Mouse (Mus musculus): ENCODE data around the gene Gpnmb. TPM values are rescaled to one million over a fixed set of nuclear protein-coding genes. Genes with fewer than 3 reads are reported as not detected.

Gpnmb gene
- total RNA-seq, 2 experiments from 2014 or later: 0.80 to 37.2 TPM

GRCm38 (mm10) chr6:49028708-49029107 is 7.6 kb upstream of the Gpnmb start:
- no peak for DNase-seq (ENCODE audit: low spot score in 2 of 2)

GRCm38 (mm10) chr6:49031230-49031629 is 5.1 kb upstream of the Gpnmb start:
- DNase-seq (ENCODE audit: low spot score in 2 of 2): no peak

GRCm38 (mm10) chr6:49032783-49033182 is 3.6 kb upstream of the Gpnmb start:
- no peak for DNase-seq (ENCODE audit: low spot score in 2 of 2)

- DNase-seq (ENCODE audit: low spot score in 2 of 2): no peak
These were observed 919 bp downstream of the Gpnmb start for GRCm38 (mm10) chr6:49037268-49037662.

GRCm38 (mm10) chr6:49039470-49040180 is 3.3 kb downstream of the Gpnmb start:
- DNase-seq (ENCODE audit: low spot score in 2 of 2): peak; percentile 60 to 62

- no peak for DNase-seq (ENCODE audit: low spot score in 2 of 2)
These were observed 10.2 kb downstream of the Gpnmb start for GRCm38 (mm10) chr6:49046502-49046901.

GRCm38 (mm10) chr6:49046976-49047375 is 10.6 kb downstream of the Gpnmb start:
- no peak for DNase-seq (ENCODE audit: low spot score in 2 of 2)

- DNase-seq (ENCODE audit: low spot score in 2 of 2): no peak
These were observed 11.5 kb downstream of the Gpnmb start for GRCm38 (mm10) chr6:49047848-49048247.

GRCm38 (mm10) chr6:49048395-49048794 is 12.0 kb downstream of the Gpnmb start:
- DNase-seq (ENCODE audit: low spot score in 2 of 2): no peak

GRCm38 (mm10) chr6:49050677-49051410 is 14.5 kb downstream of the Gpnmb start:
- no peak for DNase-seq (ENCODE audit: low spot score in 2 of 2)

GRCm38 (mm10) chr6:49052191-49052590 is 15.8 kb downstream of the Gpnmb start:
- DNase-seq (ENCODE audit: low spot score in 2 of 2): no peak

- no peak for DNase-seq (ENCODE audit: low spot score in 2 of 2)
These were observed 18.9 kb downstream of the Gpnmb start for GRCm38 (mm10) chr6:49055256-49055733.

- DNase-seq (ENCODE audit: low spot score in 2 of 2): no peak
These were observed 19.7 kb downstream of the Gpnmb start for GRCm38 (mm10) chr6:49056009-49056408.

- DNase-seq (ENCODE audit: low spot score in 2 of 2): peak; percentile 74 to 75
These were observed 21.0 kb downstream of the Gpnmb start for GRCm38 (mm10) chr6:49057053-49058021.

- no peak for DNase-seq (ENCODE audit: low spot score in 2 of 2)
These were observed 32.0 kb downstream of the Gpnmb start for GRCm38 (mm10) chr6:49068361-49068760.

GRCm38 (mm10) chr6:49073304-49074116 is 37.2 kb downstream of the Gpnmb start, which contains the start of gene Malsu1:
Gene Malsu1, plus strand, starts transcription at chr6:49073795.
- peak; percentile 96 to 97 for DNase-seq (ENCODE audit: low spot score in 2 of 2)

GRCm38 (mm10) chr6:49074117-49074490 is 37.8 kb downstream of the Gpnmb start:
- DNase-seq (ENCODE audit: low spot score in 2 of 2): peak in 1 of 2 experiments; percentile 30

- no peak for DNase-seq (ENCODE audit: low spot score in 2 of 2)
These were observed 41.5 kb downstream of the Gpnmb start for GRCm38 (mm10) chr6:49077894-49078293.

- no peak for DNase-seq (ENCODE audit: low spot score in 2 of 2)
These were observed 43.0 kb downstream of the Gpnmb start for GRCm38 (mm10) chr6:49079313-49079712.

- DNase-seq (ENCODE audit: low spot score in 2 of 2): no peak
These were observed 46.7 kb downstream of the Gpnmb start for GRCm38 (mm10) chr6:49083008-49083407.
